Mouse (Mus musculus): ENCODE results near the gene Acp4.
"Not testable (repeated sequence)": the region's sequence is repeated elsewhere in the genome, so short reads cannot be mapped to it uniquely, and the experiment has no call there.

The Acp4 gene

GRCm38 (mm10) chr7:44257278-44257677, at the start of gene Acp4:
Gene Acp4 (minus strand): TSS chr7:44257378.
- no peak for DNase-seq (ENCODE audit: low spot score in 2 of 2)

GRCm38 (mm10) chr7:44306516-44307240, 49.5 kb upstream of the Acp4 start, which contains the start of gene Clec11a:
Gene Clec11a (minus strand): TSS chr7:44306902.
- DNase-seq (ENCODE audit: low spot score in 2 of 2): no peak

GRCm38 (mm10) chr7:44305686-44306085, 48.5 kb upstream of the Acp4 start:
- DNase-seq (ENCODE audit: low spot score in 2 of 2): no peak

- DNase-seq (ENCODE audit: low spot score in 2 of 2): peak; percentile 86 to 93
These were observed 47.8 kb upstream of the Acp4 start for GRCm38 (mm10) chr7:44304775-44305641.

- no peak for DNase-seq (ENCODE audit: low spot score in 2 of 2)
These were observed 47.2 kb upstream of the Acp4 start for GRCm38 (mm10) chr7:44304463-44304774.

- no peak for DNase-seq (ENCODE audit: low spot score in 2 of 2)
These were observed 46.5 kb upstream of the Acp4 start for GRCm38 (mm10) chr7:44303346-44304340.

GRCm38 (mm10) chr7:44297501-44297900, 40.3 kb upstream of the Acp4 start:
- DNase-seq (ENCODE audit: low spot score in 2 of 2): not testable (repeated sequence)

- DNase-seq (ENCODE audit: low spot score in 2 of 2): no peak
These were observed 34.2 kb upstream of the Acp4 start for GRCm38 (mm10) chr7:44291418-44291817.

- DNase-seq (ENCODE audit: low spot score in 2 of 2): no peak
These were observed 33.8 kb upstream of the Acp4 start for GRCm38 (mm10) chr7:44290986-44291385.

GRCm38 (mm10) chr7:44287760-44288159, 30.6 kb upstream of the Acp4 start:
- DNase-seq (ENCODE audit: low spot score in 2 of 2): no peak

- DNase-seq (ENCODE audit: low spot score in 2 of 2): no peak
These were observed 24.4 kb upstream of the Acp4 start for GRCm38 (mm10) chr7:44281586-44281985.

- DNase-seq (ENCODE audit: low spot score in 2 of 2): no peak
These were observed 23.8 kb upstream of the Acp4 start for GRCm38 (mm10) chr7:44280959-44281358.

- no peak for DNase-seq (ENCODE audit: low spot score in 2 of 2)
These were observed 20.1 kb upstream of the Acp4 start for GRCm38 (mm10) chr7:44277250-44277622.

GRCm38 (mm10) chr7:44276461-44277249, 19.5 kb upstream of the Acp4 start:
- no peak for DNase-seq (ENCODE audit: low spot score in 2 of 2)

- DNase-seq (ENCODE audit: low spot score in 2 of 2): no peak
These were observed 18.4 kb upstream of the Acp4 start for GRCm38 (mm10) chr7:44275546-44275945.

- no peak for DNase-seq (ENCODE audit: low spot score in 2 of 2)
These were observed 16.9 kb upstream of the Acp4 start for GRCm38 (mm10) chr7:44274096-44274495.

GRCm38 (mm10) chr7:44273446-44273845, 16.3 kb upstream of the Acp4 start:
- no peak for DNase-seq (ENCODE audit: low spot score in 2 of 2)

- no peak for DNase-seq (ENCODE audit: low spot score in 2 of 2)
These were observed 15.4 kb upstream of the Acp4 start for GRCm38 (mm10) chr7:44272546-44272945.

- DNase-seq (ENCODE audit: low spot score in 2 of 2): no peak
These were observed 14.1 kb upstream of the Acp4 start for GRCm38 (mm10) chr7:44271309-44271708.

- no peak for DNase-seq (ENCODE audit: low spot score in 2 of 2)
These were observed 12.2 kb upstream of the Acp4 start for GRCm38 (mm10) chr7:44269397-44269796.

- DNase-seq (ENCODE audit: low spot score in 2 of 2): no peak
These were observed 10.9 kb upstream of the Acp4 start for GRCm38 (mm10) chr7:44268117-44268516.
